Mouse (Mus musculus) frontal cortex, postnatal 36 days (tissue): ENCODE data around the gene Grip2.

Experiments used
- DNase-seq, 2 experiments: peaks; one replicate each; pipeline ENCODE4 v3.0.0; 2022; ENCODE audit warnings: low spot score in 2 of 2

Gene Grip2

GRCm38 (mm10) chr6:91796064-91796463 lies 31.0 kb downstream of the Grip2 start:
- DNase-seq = peak; percentile 51 to 54

- no peak for DNase-seq
Observed at GRCm38 (mm10) chr6:91795640-91796039, 31.4 kb downstream of the Grip2 start.

- no peak for DNase-seq
Observed at GRCm38 (mm10) chr6:91788311-91788798, 38.7 kb downstream of the Grip2 start.

GRCm38 (mm10) chr6:91785018-91785417 lies 42.0 kb downstream of the Grip2 start:
- DNase-seq = no peak

GRCm38 (mm10) chr6:91779206-91779605 lies 47.8 kb downstream of the Grip2 start:
- DNase-seq = no peak

- peak; percentile 55 to 63 for DNase-seq
Observed at GRCm38 (mm10) chr6:91776543-91776942, 50.5 kb downstream of the Grip2 start.

- DNase-seq = no peak
Observed at GRCm38 (mm10) chr6:91773951-91774350, 53.1 kb downstream of the Grip2 start.

- no peak for DNase-seq
Observed at GRCm38 (mm10) chr6:91767550-91767949, 59.5 kb downstream of the Grip2 start.

GRCm38 (mm10) chr6:91762051-91762742 lies 64.9 kb downstream of the Grip2 start:
- DNase-seq = no peak

GRCm38 (mm10) chr6:91754845-91755244 lies 72.2 kb downstream of the Grip2 start:
- DNase-seq = no peak

GRCm38 (mm10) chr6:91754098-91754497 lies 73.0 kb downstream of the Grip2 start:
- peak; percentile 60 to 61 for DNase-seq

GRCm38 (mm10) chr6:91752884-91753283 lies 74.2 kb downstream of the Grip2 start:
- no peak for DNase-seq

GRCm38 (mm10) chr6:91750976-91751375 lies 76.1 kb downstream of the Grip2 start:
- no peak for DNase-seq

- no peak for DNase-seq
Observed at GRCm38 (mm10) chr6:91746776-91747175, 80.3 kb downstream of the Grip2 start.

- no peak for DNase-seq
Observed at GRCm38 (mm10) chr6:91745947-91746582, 81.0 kb downstream of the Grip2 start.

GRCm38 (mm10) chr6:91745246-91745645 lies 81.8 kb downstream of the Grip2 start:
- no peak for DNase-seq

GRCm38 (mm10) chr6:91743886-91744285 lies 83.2 kb downstream of the Grip2 start:
- DNase-seq = no peak

GRCm38 (mm10) chr6:91742995-91743394 lies 84.1 kb downstream of the Grip2 start:
- no peak for DNase-seq

- DNase-seq = no peak
Observed at GRCm38 (mm10) chr6:91742466-91742865, 84.6 kb downstream of the Grip2 start.

- peak in 1 of 2 experiments; percentile 62 for DNase-seq
Observed at GRCm38 (mm10) chr6:91741046-91741445, 86.0 kb downstream of the Grip2 start.

- no peak for DNase-seq
Observed at GRCm38 (mm10) chr6:91738058-91738457, 89.0 kb downstream of the Grip2 start.

GRCm38 (mm10) chr6:91737451-91737850 lies 89.6 kb downstream of the Grip2 start:
- DNase-seq = no peak

- DNase-seq = peak in 1 of 2 experiments; percentile 32
Observed at GRCm38 (mm10) chr6:91736471-91736870, 90.6 kb downstream of the Grip2 start.
